Mouse (Mus musculus): ENCODE data around the gene Il10ra.
A peak's percentile ranks its signal among the peaks of the same experiment; 100 is the strongest.

Il10ra gene

GRCm38 (mm10) chr9:45259065-45259464, 9.9 kb downstream of the Il10ra start:
- ATAC-seq (ENCODE audit: low TSS enrichment): no peak

GRCm38 (mm10) chr9:45255967-45256366, 13.0 kb downstream of the Il10ra start:
- no peak for ATAC-seq (ENCODE audit: low TSS enrichment)

GRCm38 (mm10) chr9:45255431-45255830, 13.5 kb downstream of the Il10ra start:
- no peak for ATAC-seq (ENCODE audit: low TSS enrichment)

GRCm38 (mm10) chr9:45254605-45255004, 14.3 kb downstream of the Il10ra start:
- ATAC-seq (ENCODE audit: low TSS enrichment): no peak

- ATAC-seq (ENCODE audit: low TSS enrichment): no peak
Measured at GRCm38 (mm10) chr9:45254021-45254420, 14.9 kb downstream of the Il10ra start.

- no peak for ATAC-seq (ENCODE audit: low TSS enrichment)
Measured at GRCm38 (mm10) chr9:45252395-45252794, 16.6 kb downstream of the Il10ra start.

- no peak for ATAC-seq (ENCODE audit: low TSS enrichment)
Measured at GRCm38 (mm10) chr9:45251990-45252389, 17.0 kb downstream of the Il10ra start.

- no peak for ATAC-seq (ENCODE audit: low TSS enrichment)
Measured at GRCm38 (mm10) chr9:45251281-45251680, 17.7 kb downstream of the Il10ra start.

GRCm38 (mm10) chr9:45250306-45250705, 18.6 kb downstream of the Il10ra start:
- ATAC-seq (ENCODE audit: low TSS enrichment): no peak

- no peak for ATAC-seq (ENCODE audit: low TSS enrichment)
Measured at GRCm38 (mm10) chr9:45247536-45247935, 21.4 kb downstream of the Il10ra start.

- ATAC-seq (ENCODE audit: low TSS enrichment): no peak
Measured at GRCm38 (mm10) chr9:45246060-45246459, 22.9 kb downstream of the Il10ra start.

GRCm38 (mm10) chr9:45245432-45245831, 23.5 kb downstream of the Il10ra start:
- ATAC-seq (ENCODE audit: low TSS enrichment): no peak

GRCm38 (mm10) chr9:45241397-45241796, 27.6 kb downstream of the Il10ra start:
- ATAC-seq (ENCODE audit: low TSS enrichment): no peak

- ATAC-seq (ENCODE audit: low TSS enrichment): no peak
Measured at GRCm38 (mm10) chr9:45236744-45237143, 32.2 kb downstream of the Il10ra start.

GRCm38 (mm10) chr9:45235668-45236227, 33.2 kb downstream of the Il10ra start:
- no peak for ATAC-seq (ENCODE audit: low TSS enrichment)

GRCm38 (mm10) chr9:45229359-45229758, 39.6 kb downstream of the Il10ra start:
- ATAC-seq (ENCODE audit: low TSS enrichment): no peak

- ATAC-seq (ENCODE audit: low TSS enrichment): peak; percentile 96
Measured at GRCm38 (mm10) chr9:45221567-45221966, 47.4 kb downstream of the Il10ra start.

GRCm38 (mm10) chr9:45219644-45220043, 49.3 kb downstream of the Il10ra start:
- no peak for ATAC-seq (ENCODE audit: low TSS enrichment)

- ATAC-seq (ENCODE audit: low TSS enrichment): no peak
Measured at GRCm38 (mm10) chr9:45215526-45216179, 53.3 kb downstream of the Il10ra start.

- ATAC-seq (ENCODE audit: low TSS enrichment): no peak
Measured at GRCm38 (mm10) chr9:45212001-45212400, 56.9 kb downstream of the Il10ra start.

- ATAC-seq (ENCODE audit: low TSS enrichment): no peak
Measured at GRCm38 (mm10) chr9:45207015-45207743, 61.8 kb downstream of the Il10ra start.

- no peak for ATAC-seq (ENCODE audit: low TSS enrichment)
Measured at GRCm38 (mm10) chr9:45206121-45206520, 62.8 kb downstream of the Il10ra start.

GRCm38 (mm10) chr9:45205143-45205542, 63.8 kb downstream of the Il10ra start:
- ATAC-seq (ENCODE audit: low TSS enrichment): no peak

All from frontal cortex, adult (tissue).